Mouse (Mus musculus) lung, postnatal 0 days (tissue): ENCODE measurements around the gene Gnai3. TPM values are rescaled to one million over a fixed set of nuclear protein-coding genes. Genes with fewer than 3 reads are reported as not detected.

Source experiments
- ATAC-seq: fragments of 200-750 bp; cut with Nextera tagmentation; 2 replicates; pipeline ENCODE4 v1.8.0; 2017; ENCODE audit warnings: moderate library complexity
- DNase-seq: peaks from one replicate; pipeline ENCODE4 v3.0.0-alpha.2; 2016; ENCODE audit warnings: low spot score
- H3K27ac ChIP-seq: fragments of 300-500 bp; sonication (generic); 2 replicates; pipeline ENCODE4 v1.5.1; 2014; ENCODE audit warnings: antibody characterized with exemption, mild to moderate bottlenecking, low read length, mixed read lengths
- H3K27me3 ChIP-seq: fragments of 300-500 bp; sonication (generic); replicated peaks from 2 replicates; pipeline ENCODE4 v1.6.1; 2014; ENCODE audit warnings: low read length, mixed read lengths; ENCODE audit not compliant: insufficient read depth
- H3K36me3 ChIP-seq: fragments of 300-500 bp; sonication (generic); 2 replicates; pipeline ENCODE4 v1.6.1; 2014; ENCODE audit warnings: low read length, mixed read lengths; ENCODE audit not compliant: insufficient read depth
- H3K4me1 ChIP-seq: fragments of 300-500 bp; sonication (generic); 2 replicates; pipeline ENCODE4 v1.6.1; 2014; ENCODE audit warnings: antibody characterized with exemption, low read depth, low read length, mixed read lengths; ENCODE audit not compliant: insufficient read depth
- H3K4me2 ChIP-seq: fragments of 300-500 bp; sonication (generic); replicated peaks from 2 replicates; pipeline ENCODE4 v1.6.1; 2014; ENCODE audit warnings: low read depth, mild to moderate bottlenecking, low read length, moderate library complexity, mixed read lengths
- H3K4me3 ChIP-seq: fragments of 300-500 bp; sonication (generic); 2 replicates; pipeline ENCODE4 v1.5.1; 2014; ENCODE audit warnings: low read depth, low read length
- H3K9ac ChIP-seq: fragments of 300-500 bp; sonication (generic); replicated peaks from 2 replicates; pipeline ENCODE4 v1.6.1; 2014; ENCODE audit warnings: low read depth, mild to moderate bottlenecking
- H3K9me3 ChIP-seq: fragments of 300-500 bp; sonication (generic); 2 replicates; pipeline ENCODE4 v1.6.1; 2016; ENCODE audit warnings: low read length, mixed read lengths
- CTCF ChIP-seq: IDR thresholded peaks from 2 replicates; pipeline ENCODE4 v1.5.1; 2016; ENCODE audit warnings: antibody characterized with exemption, mild to moderate bottlenecking
- EP300 ChIP-seq: IDR thresholded peaks from 2 replicates; pipeline ENCODE4 v1.6.1; 2016; ENCODE audit warnings: antibody characterized with exemption, mild to moderate bottlenecking, control low read depth
- WGBS: fragments of 180-500 bp; shearing (Covaris S2); extraction: QIAGEN DNeasy Blood & Tissue Kit; methylation state at CpG from one replicate; pipeline ENCODE4 v1.1.7; 2014; 5-methylcytosine and 5-hydroxymethylcytosine counted together
- polyA plus RNA-seq: library from polyadenylated mRNA; unstranded; fragments of >200 nt; fragmentation: Nextera tagmentation; extraction: Ambion mirVana; gene quantifications from 2 replicates; pipeline ENCODE4 v1.2.1, GENCODE M21; 2015

The Gnai3 gene
- polyA plus RNA-seq, 1 experiment from 2014 or later = 87.4 TPM

- H3K27me3 ChIP-seq = no peaks in the 10 kb centered on the region
- H3K4me1 ChIP-seq = no peaks in the 10 kb centered on the region
- H3K4me2 ChIP-seq = no peak overlapping the region
- WGBS = 70% methylated on average over 5 of the region's 5 CpGs
- no peak for DNase-seq
- no peak overlapping the region for H3K4me3 ChIP-seq
- ATAC-seq = no peak
- no peaks in the 10 kb centered on the region for H3K9me3 ChIP-seq
- peaks cover 18% of the 10 kb centered on the region; the same call in 1 of the 2 replicates for H3K36me3 ChIP-seq
- no peak overlapping the region for H3K27ac ChIP-seq
- TF ChIP-seq EP300 (no peak), CTCF (no peak)
- H3K9ac ChIP-seq = no peak overlapping the region
Measured at GRCm38 (mm10) chr3:108111320-108111719, 34.6 kb downstream of the Gnai3 start.

GRCm38 (mm10) chr3:108105281-108105680 lies 40.7 kb downstream of the Gnai3 start:
- no peaks in the 10 kb centered on the region for H3K27me3 ChIP-seq
- H3K36me3 ChIP-seq = 0 out of 2 replicates have a peak, but pooled peaks cover 10% of the 10 kb centered on the region
- H3K27ac ChIP-seq = no peak overlapping the region
- no peaks in the 10 kb centered on the region for H3K4me1 ChIP-seq
- ATAC-seq (no peak), DNase-seq (no peak)
- 93% methylated on average over 3 of the region's 3 CpGs for WGBS
- TF ChIP-seq EP300 (no peak), CTCF (no peak)
- H3K4me3 ChIP-seq = no peak overlapping the region
- no peaks in the 10 kb centered on the region for H3K9me3 ChIP-seq
- H3K9ac ChIP-seq = no peak overlapping the region
- no peak overlapping the region for H3K4me2 ChIP-seq

DNA sequence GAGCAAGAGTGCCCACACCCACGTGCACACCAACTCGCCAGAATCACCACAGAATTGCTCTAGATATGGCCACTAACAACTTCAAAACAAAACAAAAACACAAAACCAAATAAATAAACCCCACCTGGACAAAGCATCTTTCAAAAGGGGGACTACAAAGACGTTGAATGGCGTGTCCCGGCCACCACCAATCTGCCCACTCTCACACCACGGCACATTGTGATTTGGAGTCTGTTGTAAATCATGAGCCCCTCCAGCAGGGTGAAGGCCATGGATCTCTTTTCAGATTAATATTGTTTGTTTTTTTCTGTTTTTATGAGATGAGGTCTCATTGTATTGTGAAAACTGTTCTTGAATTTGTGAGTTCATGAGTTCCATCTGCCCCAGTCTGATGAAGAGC lies 43.9 kb downstream of the Gnai3 start:
- TF ChIP-seq CTCF = no peak
- Histone ChIP-seq H3K9me3 (no peaks in the 10 kb centered on the region), H3K4me2 (no peak overlapping the region), H3K9ac (no peak overlapping the region), H3K27me3 (no peaks in the 10 kb centered on the region), H3K27ac (no peak overlapping the region), H3K36me3 (no peaks in the 10 kb centered on the region), H3K4me3 (no peak overlapping the region), H3K4me1 (no peaks in the 10 kb centered on the region)
- WGBS = 91% methylated on average over 6 of the region's 6 CpGs
- no peak for ATAC-seq
- no peak for DNase-seq

- ATAC-seq (no peak), DNase-seq (no peak)
- Histone ChIP-seq H3K27ac (no peak overlapping the region), H3K36me3 (no peaks in the 10 kb centered on the region), H3K4me1 (no peaks in the 10 kb centered on the region), H3K4me2 (no peak overlapping the region), H3K9me3 (no peaks in the 10 kb centered on the region), H3K4me3 (no peak overlapping the region), H3K27me3 (no peaks in the 10 kb centered on the region), H3K9ac (no peak overlapping the region)
- no peak for TF ChIP-seq CTCF
- TF ChIP-seq EP300 = no peak
- 40% methylated on average over 3 of the region's 3 CpGs for WGBS
Measured at GRCm38 (mm10) chr3:108101594-108101993, 44.4 kb downstream of the Gnai3 start.

DNA sequence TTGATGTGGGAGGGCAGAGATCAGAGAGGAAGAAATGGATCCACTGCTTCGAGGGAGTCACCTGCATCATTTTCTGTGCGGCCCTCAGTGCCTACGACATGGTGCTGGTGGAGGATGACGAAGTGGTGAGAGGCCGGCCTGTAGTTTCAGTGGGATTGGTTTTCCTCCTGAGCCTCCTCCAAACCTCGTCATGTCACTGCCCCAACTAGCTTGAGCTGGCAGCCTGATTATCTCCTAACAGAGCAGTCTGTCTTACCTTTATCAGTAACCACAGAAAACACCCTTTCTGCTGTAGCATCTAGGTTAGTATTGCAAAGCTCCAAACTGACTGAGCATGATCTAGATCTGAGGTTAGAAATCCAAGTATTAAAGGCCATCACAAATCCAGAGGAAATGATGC lies 47.6 kb downstream of the Gnai3 start:
- no peak overlapping the region for H3K4me3 ChIP-seq
- DNase-seq (no peak), ATAC-seq (no peak)
- no peaks in the 10 kb centered on the region for H3K4me1 ChIP-seq
- H3K36me3 ChIP-seq = no peaks in the 10 kb centered on the region
- H3K9ac ChIP-seq = no peak overlapping the region
- no peaks in the 10 kb centered on the region for H3K27me3 ChIP-seq
- no peak overlapping the region for H3K27ac ChIP-seq
- no peak for TF ChIP-seq CTCF
- H3K9me3 ChIP-seq = no peaks in the 10 kb centered on the region
- 67% methylated on average over 6 of the region's 6 CpGs for WGBS
- no peak overlapping the region for H3K4me2 ChIP-seq

- WGBS = 83% methylated on average over 8 of the region's 8 CpGs
- Histone ChIP-seq H3K4me2 (no peak overlapping the region), H3K9me3 (no peaks in the 10 kb centered on the region), H3K27ac (no peak overlapping the region), H3K9ac (no peak overlapping the region), H3K36me3 (no peaks in the 10 kb centered on the region), H3K4me3 (no peak overlapping the region), H3K4me1 (no peaks in the 10 kb centered on the region), H3K27me3 (no peaks in the 10 kb centered on the region)
- TF ChIP-seq CTCF (no peak), EP300 (no peak)
- no peak for DNase-seq
- ATAC-seq = no peak
Measured at GRCm38 (mm10) chr3:108097656-108098055, 48.3 kb downstream of the Gnai3 start.

GRCm38 (mm10) chr3:108096726-108097125 lies 49.2 kb downstream of the Gnai3 start:
- no peaks in the 10 kb centered on the region for H3K27me3 ChIP-seq
- no peaks in the 10 kb centered on the region for H3K9me3 ChIP-seq
- 64% methylated on average over 10 of the region's 10 CpGs for WGBS
- H3K9ac ChIP-seq = no peak overlapping the region
- no peak overlapping the region for H3K4me2 ChIP-seq
- TF ChIP-seq CTCF (no peak), EP300 (no peak)
- DNase-seq = no peak
- no peak overlapping the region for H3K4me3 ChIP-seq
- H3K27ac ChIP-seq = no peak overlapping the region
- H3K36me3 ChIP-seq = no peaks in the 10 kb centered on the region
- no peak for ATAC-seq
- no peaks in the 10 kb centered on the region for H3K4me1 ChIP-seq
